Mouse (Mus musculus) thymus, adult 2 months (tissue): ENCODE data around the gene Egflam. TPM values are rescaled to one million over a fixed set of nuclear protein-coding genes. Genes with fewer than 3 reads are reported as not detected.

Experiments used
- DNase-seq: peaks from one replicate; pipeline ENCODE4 v3.0.0; 2021
- H3K27ac ChIP-seq: fragments of 200-500 bp; 2 replicates; pipeline ENCODE4 v1.5.1; 2012; ENCODE audit warnings: low read length, control low read depth; ENCODE audit not compliant: control insufficient read depth, insufficient read depth
- H3K27me3 ChIP-seq: fragments of 200-500 bp; 2 replicates; pipeline ENCODE4 v1.6.1; 2012; ENCODE audit warnings: mild to moderate bottlenecking, low read length, moderate library complexity, mixed read lengths; ENCODE audit not compliant: control insufficient read depth, insufficient read depth
- H3K36me3 ChIP-seq: fragments of 200-500 bp; 2 replicates; pipeline ENCODE4 v1.6.1; 2012; ENCODE audit warnings: mild to moderate bottlenecking, low read length, moderate library complexity; ENCODE audit not compliant: control insufficient read depth, insufficient read depth
- H3K4me1 ChIP-seq: fragments of 200-500 bp; replicated peaks from 2 replicates; pipeline ENCODE4 v1.6.1; 2012; ENCODE audit warnings: low read length; ENCODE audit not compliant: control insufficient read depth, insufficient read depth
- H3K4me3 ChIP-seq: fragments of 200-500 bp; 2 replicates; pipeline ENCODE4 v1.5.1; 2012; ENCODE audit warnings: mild to moderate bottlenecking, low read length, control low read depth, moderate library complexity; ENCODE audit not compliant: control insufficient read depth, insufficient read depth
- CTCF ChIP-seq: fragments of 200-500 bp; IDR thresholded peaks from 2 replicates; pipeline ENCODE4 v1.5.1; 2012; ENCODE audit warnings: mild to moderate bottlenecking, control low read depth, low read length, moderate library complexity, borderline replicate concordance; ENCODE audit not compliant: control insufficient read depth, poor library complexity, insufficient read depth; ENCODE audit errors: extremely low read depth
- POLR2A ChIP-seq: fragments of 200-500 bp; IDR thresholded peaks from 2 replicates; pipeline ENCODE4 v1.6.1; 2012; ENCODE audit warnings: mild to moderate bottlenecking, low read length, control low read depth, moderate library complexity; ENCODE audit not compliant: control insufficient read depth, poor library complexity, insufficient read depth; ENCODE audit errors: extremely low read depth
- WGBS: fragments of 180-500 bp; shearing (Covaris S2); methylation state at CpG from one replicate; pipeline ENCODE4 v1.1.7; 2018; 5-methylcytosine and 5-hydroxymethylcytosine counted together
- polyA plus RNA-seq: library from polyadenylated mRNA; depleted of rRNA; stranded (reverse); fragments of >200 nt; gene quantifications from 2 replicates; pipeline ENCODE4 v1.2.3, GENCODE M21; 2012

Egflam gene
- polyA plus RNA-seq, 1 experiment = 2.5 TPM

GRCm38 (mm10) chr15:7194147-7194720 is 204.0 kb downstream of the Egflam start:
- TF ChIP-seq CTCF = no peak
- TF ChIP-seq POLR2A = no peak
- Histone ChIP-seq H3K27me3 (no peaks in the 10 kb centered on the region), H3K27ac (no peak overlapping the region), H3K4me3 (no peak overlapping the region), H3K36me3 (no peaks in the 10 kb centered on the region), H3K4me1 (no peaks in the 10 kb centered on the region)
- WGBS = 78% methylated on average over 13 of the region's 13 CpGs
- no peak for DNase-seq

DNA sequence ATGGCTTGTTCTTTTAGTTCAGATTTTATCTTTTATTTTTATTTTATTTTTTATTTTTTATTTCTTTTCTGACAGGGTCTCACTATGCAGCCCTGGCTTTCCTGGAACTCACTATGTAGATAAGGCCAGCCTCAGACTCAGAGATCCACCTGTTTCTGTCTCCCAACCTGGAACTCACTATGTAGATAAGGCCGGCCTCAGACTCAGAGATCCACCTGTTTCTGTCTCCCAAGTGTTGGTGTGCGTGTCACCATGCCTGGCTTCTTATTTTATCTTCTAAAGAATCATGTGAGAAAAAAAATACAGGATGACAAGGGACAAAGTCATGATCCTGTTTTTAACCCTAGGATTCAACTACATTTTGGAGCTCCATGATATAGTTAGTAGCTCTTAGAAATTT is 205.6 kb downstream of the Egflam start:
- Histone ChIP-seq H3K27me3 (no peaks in the 10 kb centered on the region), H3K27ac (no peak overlapping the region), H3K36me3 (no peaks in the 10 kb centered on the region), H3K4me3 (no peak overlapping the region), H3K4me1 (no peaks in the 10 kb centered on the region)
- TF ChIP-seq CTCF = no peak
- TF ChIP-seq POLR2A = no peak
- DNase-seq = no peak
- 93% methylated on average over 2 of the region's 2 CpGs for WGBS

DNA sequence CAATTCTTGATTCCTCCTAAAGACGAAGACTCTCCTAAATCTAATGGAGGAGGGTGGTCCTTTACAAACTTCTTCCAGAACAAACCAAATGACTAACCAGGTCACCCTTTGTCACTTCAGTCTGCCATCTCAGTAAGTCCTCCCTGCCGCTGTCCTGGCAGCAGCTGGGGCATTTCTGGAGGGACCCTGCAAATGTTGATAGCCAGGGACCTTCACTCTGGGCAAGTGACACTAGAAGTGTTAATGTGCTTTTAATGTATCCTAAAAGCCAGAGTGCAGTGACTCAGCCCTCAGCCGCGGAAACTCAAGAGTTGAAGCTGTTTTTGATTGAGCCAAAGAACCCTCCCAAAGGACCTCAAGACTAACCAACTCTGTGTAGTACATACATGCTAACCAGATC is 207.1 kb downstream of the Egflam start:
- DNase-seq = no peak
- TF ChIP-seq POLR2A = no peak
- no peak for TF ChIP-seq CTCF
- Histone ChIP-seq H3K4me3 (no peak overlapping the region), H3K36me3 (no peaks in the 10 kb centered on the region), H3K27ac (no peak overlapping the region), H3K27me3 (no peaks in the 10 kb centered on the region), H3K4me1 (no peaks in the 10 kb centered on the region)
- 94% methylated on average over 4 of the region's 4 CpGs for WGBS

GRCm38 (mm10) chr15:7189678-7190454 is 208.3 kb downstream of the Egflam start:
- Histone ChIP-seq H3K4me3 (no peak overlapping the region), H3K27me3 (no peaks in the 10 kb centered on the region), H3K4me1 (no peaks in the 10 kb centered on the region), H3K36me3 (no peaks in the 10 kb centered on the region), H3K27ac (no peak overlapping the region)
- TF ChIP-seq POLR2A (no peak), CTCF (no peak)
- DNase-seq = no peak
- 95% methylated on average over 22 of the region's 22 CpGs for WGBS

DNA sequence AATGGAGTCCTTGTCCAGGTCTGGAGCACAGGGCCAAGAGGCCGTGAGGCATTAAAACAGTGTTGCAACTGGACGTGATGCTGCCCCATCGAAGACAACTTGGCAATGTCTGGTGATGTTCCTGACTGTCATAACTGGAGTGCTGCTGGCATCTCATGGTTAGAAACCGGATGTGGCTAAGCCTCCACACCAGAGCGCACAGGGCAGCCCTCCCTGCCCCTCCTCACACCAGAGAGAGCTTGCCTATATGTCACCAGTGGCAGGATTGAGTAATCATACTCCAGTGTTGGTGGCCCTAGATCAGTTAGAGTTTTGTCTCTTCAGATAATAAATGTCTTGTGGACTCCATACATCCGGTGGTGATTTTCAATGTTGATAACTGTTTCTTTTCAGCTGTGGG is 210.5 kb downstream of the Egflam start:
- Histone ChIP-seq H3K4me3 (no peak overlapping the region), H3K4me1 (no peaks in the 10 kb centered on the region), H3K27me3 (no peaks in the 10 kb centered on the region), H3K36me3 (no peaks in the 10 kb centered on the region), H3K27ac (no peak overlapping the region)
- TF ChIP-seq CTCF (no peak), POLR2A (no peak)
- WGBS = 86% methylated on average over 6 of the region's 6 CpGs
- DNase-seq = no peak

DNA sequence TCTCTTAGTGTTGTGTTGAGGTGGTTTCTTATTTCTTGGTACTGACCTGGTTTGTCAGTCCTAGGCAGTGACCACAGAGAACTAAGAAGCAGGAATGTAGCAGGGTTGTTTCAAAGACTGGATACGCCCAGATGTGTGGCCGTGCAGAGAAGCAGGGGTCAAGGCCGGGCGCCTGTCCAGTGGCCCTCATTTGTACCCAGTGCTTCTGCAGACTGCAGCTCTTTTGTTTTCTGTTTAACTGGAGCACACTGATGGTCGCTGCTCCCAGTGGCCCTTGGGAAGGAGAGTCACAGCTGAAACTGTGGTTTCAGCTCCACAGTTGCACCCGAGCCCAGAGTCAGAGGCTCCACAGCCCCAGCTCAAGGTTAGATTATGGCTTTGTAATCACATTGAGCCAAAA is 217.6 kb downstream of the Egflam start:
- H3K4me3 ChIP-seq = no peak overlapping the region
- DNase-seq = no peak
- H3K27ac ChIP-seq = no peak overlapping the region
- no peaks in the 10 kb centered on the region for H3K27me3 ChIP-seq
- H3K4me1 ChIP-seq = no peaks in the 10 kb centered on the region
- TF ChIP-seq CTCF (no peak), POLR2A (no peak)
- 94% methylated on average over 6 of the region's 6 CpGs for WGBS
- no peaks in the 10 kb centered on the region for H3K36me3 ChIP-seq

- no peak overlapping the region for H3K27ac ChIP-seq
These were observed 224.4 kb downstream of the Egflam start for GRCm38 (mm10) chr15:7173776-7174175.

More at GRCm38 (mm10) chr15:7173776-7174175, 224.4 kb downstream of the Egflam start:
- Histone ChIP-seq H3K27me3 (no peaks in the 10 kb centered on the region), H3K36me3 (no peaks in the 10 kb centered on the region), H3K4me1 (0 out of 2 replicates have a peak, but pooled peaks cover 2% of the 10 kb centered on the region), H3K4me3 (no peak overlapping the region)
- DNase-seq = no peak
- no peak for TF ChIP-seq POLR2A
- TF ChIP-seq CTCF = no peak
- WGBS = 98% methylated on average over 8 of the region's 8 CpGs
